Mouse (Mus musculus) thymus, postnatal 10 days (tissue): ENCODE results near the gene Lrrc4b.

ENCODE experiments used
- DNase-seq, 2 experiments: peaks; one replicate each; pipeline ENCODE4 v3.0.0; 2021; ENCODE audit warnings: low spot score in 2 of 2

The Lrrc4b gene

DNA sequence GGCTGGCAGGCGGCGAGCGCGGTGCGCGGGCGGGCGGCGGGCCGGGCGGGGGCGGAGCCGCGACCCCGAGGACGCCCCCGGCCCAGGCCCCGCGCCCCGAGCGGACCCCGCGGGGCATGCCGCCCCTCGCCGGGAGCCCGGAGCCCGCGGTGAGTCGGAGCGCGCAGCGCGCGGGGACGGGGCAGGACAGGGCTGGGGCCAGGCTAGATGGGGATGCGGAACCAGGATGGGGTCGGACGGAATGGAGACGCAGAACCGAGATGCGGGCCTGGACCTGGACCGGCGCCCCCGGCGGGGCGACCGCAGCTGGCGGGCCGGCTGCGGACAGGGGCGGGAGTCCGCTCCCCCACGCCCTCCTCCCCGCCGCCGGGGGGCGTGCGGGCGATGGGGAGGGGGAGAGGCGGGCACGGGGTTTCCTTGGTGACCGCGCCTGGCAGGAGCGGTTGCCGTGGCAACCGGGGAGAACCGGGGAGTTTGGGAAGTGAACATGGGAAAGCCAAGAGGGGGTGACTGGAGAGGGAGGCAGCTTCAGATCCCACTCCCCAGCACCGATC lies at the start of gene Lrrc4b:
Gene Lrrc4b (plus strand): TSS at position 51 of the 554 bp plus-strand sequence.
- DNase-seq: no peak

DNA sequence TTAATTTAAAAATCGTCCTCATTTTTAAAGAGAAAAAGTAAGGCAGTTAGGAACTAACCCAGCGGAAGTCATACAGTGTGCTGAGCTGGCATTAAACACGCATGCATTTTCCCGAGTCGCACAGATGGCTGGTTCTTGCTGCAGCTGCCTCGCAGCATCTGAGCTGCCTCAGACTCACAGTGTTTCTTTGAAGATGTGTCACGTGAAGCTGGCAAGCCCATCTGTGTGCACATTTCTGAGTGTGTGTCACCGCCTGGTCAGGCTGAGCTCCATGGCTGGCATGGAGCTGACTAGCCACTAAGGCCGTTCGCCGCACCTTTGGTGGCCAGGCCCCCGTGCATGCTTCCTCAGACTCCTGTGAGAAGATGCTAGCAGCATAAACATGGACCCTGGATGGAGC lies 46.3 kb upstream of the Lrrc4b start:
- DNase-seq: peak; percentile 25 to 44

DNA sequence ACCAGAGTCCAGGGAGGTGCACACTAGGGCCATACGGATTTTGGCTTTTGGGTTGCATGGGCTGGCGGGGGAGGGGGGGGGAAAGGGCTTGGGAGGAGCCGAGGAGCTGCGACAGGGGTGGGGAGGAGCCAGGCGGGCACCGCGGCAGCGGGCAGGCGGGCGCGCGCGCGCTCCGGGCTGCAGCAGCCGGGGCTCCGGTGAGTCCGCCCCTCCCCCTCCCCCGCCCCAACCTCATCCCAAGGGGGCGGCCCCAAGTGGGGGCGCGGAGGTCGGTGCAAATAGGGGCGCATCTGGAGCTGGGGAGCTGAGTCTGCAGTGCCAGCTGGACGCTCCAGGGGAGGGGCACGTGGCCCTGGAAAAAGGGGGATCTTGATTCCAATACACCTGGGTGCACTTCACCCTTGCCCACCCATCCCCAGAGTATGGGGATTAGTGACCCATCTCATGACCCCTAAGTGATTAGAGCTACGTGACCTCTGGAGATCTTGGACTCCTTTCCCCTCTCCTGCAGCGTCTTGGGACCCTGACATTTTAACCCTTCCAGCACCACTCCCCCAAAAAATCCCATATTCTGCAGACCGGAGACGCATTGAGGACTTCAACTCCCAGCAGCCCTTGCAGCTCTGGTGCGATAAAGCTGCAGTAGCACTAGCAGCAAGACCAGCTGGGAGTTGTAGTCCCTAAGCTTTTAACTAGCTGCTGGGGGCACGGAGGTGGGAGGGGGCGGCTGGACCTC lies 44.7 kb upstream of the Lrrc4b start, which contains the start of gene Syt3:
Gene Syt3 (plus strand): TSS at position 123 of the 736 bp plus-strand sequence.
- DNase-seq: peak; percentile 33 to 46

DNA sequence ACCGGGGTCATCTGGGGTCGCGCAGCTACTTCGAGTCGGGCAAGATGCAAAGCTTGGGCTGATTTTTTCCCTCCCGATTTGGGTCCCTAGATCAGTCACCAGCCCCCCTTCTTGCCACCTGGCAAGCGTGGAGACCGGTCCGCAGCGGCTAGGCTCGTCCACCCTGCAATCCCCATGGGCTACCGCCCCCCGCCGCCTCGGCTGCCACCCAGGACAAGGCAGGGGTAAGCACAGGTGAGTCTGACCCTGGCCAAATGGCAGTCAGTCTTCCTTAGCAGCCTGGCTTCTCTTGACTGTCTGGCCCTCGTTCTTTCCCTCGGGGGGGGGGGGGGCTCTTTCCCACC lies 44.1 kb upstream of the Lrrc4b start:
- peak in 1 of 2 experiments; percentile 24 for DNase-seq

DNA sequence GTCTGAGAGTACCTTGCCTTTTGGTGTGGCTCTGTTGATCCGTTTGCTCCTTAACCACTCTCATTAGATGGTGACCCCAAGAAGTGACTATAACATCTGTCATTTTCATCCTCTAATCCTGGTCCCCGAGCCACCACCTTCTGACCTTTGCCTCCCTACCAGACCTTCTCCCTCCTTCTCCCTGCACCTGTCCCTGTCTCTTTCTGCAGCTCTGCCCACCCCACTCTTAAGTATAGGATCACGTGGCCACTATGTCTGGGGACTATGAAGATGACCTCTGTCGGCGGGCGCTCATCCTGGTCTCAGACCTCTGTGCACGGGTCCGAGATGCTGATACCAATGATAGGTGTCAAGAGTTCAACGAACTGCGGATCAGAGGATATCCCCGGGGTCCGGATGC lies 43.1 kb upstream of the Lrrc4b start, which contains the start of gene 1700008O03Rik:
Gene 1700008O03Rik (minus strand): TSS at position 101 of the 400 bp plus-strand sequence.
- no peak for DNase-seq

DNA sequence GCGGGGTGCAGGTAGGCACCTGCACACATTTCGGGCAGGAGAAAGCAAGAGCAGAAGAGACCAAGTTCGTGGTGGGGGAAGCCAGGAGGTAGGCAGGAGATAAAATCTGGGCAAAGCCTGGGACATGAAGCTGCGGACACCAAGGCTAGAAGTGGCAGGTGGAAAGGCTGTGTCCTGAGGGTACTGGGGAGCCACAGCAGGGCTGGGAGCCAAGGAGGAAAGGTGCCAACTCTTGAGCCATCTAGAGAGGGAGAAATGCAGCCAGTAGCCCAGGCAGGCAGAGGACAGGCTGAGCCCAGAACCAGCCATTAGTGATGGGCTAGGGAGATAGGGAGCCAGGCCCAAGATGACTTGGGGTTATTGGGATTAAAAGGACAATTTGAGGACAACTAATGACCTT lies 37.0 kb upstream of the Lrrc4b start:
- no peak for DNase-seq

DNA sequence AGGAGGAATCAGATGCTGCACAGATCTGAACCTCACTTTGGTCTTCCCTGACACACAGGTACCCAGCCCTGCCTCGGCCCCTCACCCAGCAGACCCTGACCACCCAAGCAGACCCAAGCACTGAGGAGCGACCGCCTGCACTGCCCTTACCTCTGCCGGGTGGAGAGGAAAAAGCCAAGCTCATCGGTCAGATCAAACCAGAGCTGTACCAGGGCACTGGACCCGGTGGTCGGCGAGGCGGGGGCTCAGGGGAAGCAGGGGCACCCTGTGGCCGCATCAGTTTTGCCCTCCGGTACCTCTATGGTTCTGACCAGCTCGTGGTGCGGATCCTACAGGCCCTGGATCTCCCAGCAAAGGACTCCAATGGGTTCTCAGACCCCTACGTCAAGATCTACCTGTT lies 36.5 kb upstream of the Lrrc4b start:
- DNase-seq: no peak

DNA sequence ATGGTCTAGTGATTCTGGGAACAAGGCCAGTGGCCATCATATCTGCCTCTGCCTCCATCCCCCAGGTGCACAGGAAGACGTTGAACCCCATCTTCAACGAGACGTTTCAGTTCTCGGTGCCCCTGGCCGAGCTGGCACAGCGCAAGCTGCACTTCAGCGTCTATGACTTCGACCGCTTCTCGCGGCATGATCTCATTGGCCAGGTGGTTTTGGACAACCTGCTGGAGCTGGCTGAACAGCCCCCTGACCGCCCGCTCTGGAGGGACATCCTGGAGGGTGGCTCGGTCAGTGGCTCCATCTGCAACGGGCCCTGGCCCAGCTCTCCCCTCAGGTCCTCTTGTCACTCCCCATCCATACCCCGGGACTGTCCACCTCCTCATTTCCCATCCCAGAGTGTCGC lies 35.5 kb upstream of the Lrrc4b start:
- DNase-seq: no peak

DNA sequence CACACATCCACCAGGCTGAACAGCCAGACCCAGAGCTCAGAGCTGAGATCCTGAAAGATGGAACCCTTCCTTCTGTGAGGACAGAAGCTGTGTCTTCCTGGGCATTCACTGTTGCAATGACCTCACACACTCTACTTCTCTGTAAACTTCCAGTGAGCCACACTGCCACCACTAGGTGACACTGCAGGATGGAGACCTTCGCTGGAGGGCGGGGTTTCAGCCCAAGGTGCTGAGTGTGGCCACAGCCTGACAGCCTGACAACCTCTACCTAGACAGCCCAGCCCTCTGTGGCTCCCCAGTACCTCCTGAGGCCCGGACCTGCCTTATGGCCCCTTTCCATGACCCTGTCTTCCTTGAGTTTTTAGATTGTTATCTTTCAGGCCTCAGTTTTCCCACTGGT lies 30.2 kb upstream of the Lrrc4b start:
- peak; percentile 49 to 63 for DNase-seq

DNA sequence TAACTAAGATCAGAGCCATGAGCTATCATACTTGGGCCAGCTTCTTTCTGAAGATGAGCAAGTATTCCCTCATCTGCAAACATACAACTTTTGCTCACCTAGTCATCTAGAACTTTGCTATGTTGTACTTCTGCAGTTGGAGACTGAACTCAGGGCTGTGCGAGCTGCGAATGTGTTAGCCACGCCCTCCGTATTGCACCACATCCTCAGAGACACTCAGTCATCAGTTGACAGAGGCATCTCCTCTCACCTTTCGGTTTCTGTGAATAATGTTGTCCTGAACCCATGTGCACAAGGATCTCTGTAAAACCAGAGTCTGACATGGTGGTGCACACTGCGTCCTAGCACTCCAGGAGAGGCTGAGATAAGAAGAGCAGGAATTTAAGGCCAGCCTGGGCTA lies 27.1 kb upstream of the Lrrc4b start:
- DNase-seq: no peak

DNA sequence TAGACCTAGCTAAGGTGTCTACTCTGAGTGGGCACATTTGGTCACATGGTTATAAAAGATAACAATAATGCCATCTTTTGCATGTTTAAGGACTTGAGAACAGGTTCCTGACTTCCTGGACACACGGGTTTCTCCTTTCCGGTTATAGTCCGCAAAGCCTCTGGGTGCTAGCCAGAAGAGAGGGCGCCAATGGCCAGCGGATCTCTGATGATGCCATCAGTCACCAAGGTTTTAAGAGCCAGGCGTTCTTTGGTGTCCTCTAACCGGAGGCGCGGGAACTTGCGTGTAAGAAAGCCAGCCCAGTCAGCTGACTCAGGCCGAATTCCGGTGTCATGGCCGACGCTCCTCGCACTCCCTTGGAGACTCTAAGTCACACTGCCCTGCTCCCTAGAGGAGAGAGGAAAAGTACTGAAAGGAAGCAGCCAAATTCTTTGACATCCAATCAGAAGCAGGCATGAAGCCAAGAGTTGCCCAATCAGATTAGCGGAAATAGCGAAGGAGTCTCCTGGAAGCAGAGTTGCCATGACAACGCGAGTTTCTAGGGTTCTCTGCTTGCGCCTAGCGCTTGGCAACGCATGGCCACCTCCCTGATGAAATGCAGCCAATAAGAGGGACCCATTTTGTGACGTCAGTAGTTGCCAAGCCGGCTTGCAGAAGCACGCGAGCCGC lies 23.3 kb upstream of the Lrrc4b start:
- peak; percentile 80 to 88 for DNase-seq

DNA sequence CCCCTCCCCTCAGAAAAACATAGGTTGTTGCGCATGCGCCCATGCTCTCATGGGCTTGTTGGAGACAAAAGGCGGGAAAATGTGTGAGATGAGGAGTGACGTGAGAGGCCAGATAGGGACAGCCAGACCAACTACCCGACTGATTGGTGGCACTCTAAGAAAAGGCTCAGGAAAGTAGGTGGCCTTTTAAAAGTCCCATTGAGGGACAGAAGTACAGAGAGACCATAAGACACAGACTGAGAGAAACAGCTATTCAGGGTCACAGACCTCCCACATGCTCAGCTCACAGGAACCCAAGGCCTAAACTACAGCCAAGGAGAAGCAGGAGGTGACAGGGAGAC lies 22.8 kb upstream of the Lrrc4b start:
- no peak for DNase-seq

DNA sequence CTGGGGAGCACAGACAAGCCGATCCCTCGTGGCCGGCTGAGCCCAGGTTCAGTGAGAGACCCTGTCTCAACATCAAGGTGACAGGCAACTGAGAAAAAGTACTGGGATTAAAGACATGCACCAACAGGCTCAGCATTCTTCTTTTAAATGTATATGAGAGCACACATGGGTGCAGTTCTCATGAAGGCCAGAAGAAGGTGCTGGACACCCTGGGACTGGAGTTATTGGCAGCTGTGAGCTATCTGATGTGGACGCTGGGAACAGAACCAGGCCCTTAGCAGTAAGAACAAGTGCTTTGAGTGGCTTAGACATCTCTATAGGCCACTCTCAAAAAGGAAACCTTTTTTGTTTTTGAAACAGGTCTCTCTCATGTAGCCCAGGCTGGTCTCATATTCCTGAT lies 17.7 kb upstream of the Lrrc4b start:
- DNase-seq: no peak

DNA sequence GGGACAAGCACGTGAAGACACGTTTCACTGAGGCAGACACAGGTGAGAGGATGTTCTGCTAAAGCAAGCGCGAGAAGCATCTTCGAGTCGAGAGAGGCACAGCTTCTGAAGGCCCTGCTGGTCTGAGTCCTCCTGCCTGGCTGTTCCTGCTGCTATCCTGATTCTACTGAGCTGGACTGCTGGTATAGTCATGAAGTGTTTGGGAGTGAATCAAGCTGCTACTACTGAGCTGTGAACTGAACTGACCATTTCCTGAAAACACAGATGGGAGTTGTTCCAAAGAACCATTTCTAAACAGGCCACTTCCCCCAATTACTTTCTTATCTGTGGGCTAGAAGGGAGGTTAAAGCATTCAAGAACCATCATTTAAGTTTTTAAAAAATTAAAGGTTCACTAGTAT lies 15.5 kb upstream of the Lrrc4b start:
- DNase-seq: no peak

DNA sequence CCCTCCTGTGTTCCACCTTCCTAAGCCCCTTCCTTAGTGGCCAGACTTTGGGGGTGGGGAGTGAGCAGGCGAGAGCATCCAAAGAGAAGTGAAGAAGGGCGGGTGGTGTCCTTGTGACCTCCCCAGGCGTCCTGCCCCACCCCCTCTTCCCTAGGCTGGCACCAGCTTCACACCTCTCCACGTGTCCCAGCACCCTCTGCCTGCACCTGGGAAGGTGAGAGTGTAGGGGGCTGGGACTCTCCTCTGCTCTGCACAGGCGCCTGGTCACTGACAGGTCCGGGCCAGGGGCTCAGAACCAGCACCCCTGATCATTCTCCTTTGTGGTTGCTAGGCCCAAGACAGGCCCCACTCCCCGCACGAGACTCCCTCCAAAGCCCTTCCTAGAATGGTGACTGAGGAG lies 1.2 kb upstream of the Lrrc4b start:
- no peak for DNase-seq

DNA sequence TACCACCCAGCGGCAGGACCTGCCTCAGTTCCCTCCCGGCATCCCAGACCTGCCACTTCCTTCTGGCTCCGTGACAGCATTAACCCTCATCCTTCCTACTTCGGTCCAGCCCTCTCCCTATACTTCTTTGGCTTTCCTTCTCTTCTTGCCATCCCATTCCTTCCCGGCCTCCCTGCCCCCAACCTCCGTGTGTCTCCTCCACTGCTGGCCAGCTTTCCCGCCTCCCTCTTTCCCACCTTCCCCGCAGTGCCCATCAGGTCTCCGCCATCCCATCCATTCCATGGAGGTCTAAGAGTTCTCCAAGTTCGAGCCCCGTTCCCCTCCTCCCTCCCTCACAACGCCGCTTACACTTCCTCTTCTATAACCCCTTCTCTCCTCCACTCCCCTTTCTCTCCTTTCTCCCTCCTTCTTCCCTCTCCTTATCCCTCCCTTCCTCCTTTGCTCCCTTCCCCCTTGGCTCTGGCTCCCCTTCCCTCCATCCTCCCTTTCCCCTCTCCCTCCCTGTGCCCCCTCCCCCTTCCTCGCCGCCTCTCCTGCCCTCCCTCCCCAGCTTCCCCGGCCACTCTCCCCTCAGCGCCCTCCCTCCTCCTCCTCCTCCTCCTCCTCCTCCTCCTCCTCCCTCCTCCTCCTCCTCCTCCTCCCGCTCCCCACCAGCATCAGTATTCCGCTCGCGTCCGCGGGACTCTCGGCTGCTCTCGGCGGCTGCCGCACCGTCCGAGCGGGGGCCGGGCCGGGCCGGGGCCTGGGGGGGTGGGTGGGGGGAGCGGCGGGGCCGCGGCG lies 457 bp upstream of the Lrrc4b start:
- no peak for DNase-seq

DNA sequence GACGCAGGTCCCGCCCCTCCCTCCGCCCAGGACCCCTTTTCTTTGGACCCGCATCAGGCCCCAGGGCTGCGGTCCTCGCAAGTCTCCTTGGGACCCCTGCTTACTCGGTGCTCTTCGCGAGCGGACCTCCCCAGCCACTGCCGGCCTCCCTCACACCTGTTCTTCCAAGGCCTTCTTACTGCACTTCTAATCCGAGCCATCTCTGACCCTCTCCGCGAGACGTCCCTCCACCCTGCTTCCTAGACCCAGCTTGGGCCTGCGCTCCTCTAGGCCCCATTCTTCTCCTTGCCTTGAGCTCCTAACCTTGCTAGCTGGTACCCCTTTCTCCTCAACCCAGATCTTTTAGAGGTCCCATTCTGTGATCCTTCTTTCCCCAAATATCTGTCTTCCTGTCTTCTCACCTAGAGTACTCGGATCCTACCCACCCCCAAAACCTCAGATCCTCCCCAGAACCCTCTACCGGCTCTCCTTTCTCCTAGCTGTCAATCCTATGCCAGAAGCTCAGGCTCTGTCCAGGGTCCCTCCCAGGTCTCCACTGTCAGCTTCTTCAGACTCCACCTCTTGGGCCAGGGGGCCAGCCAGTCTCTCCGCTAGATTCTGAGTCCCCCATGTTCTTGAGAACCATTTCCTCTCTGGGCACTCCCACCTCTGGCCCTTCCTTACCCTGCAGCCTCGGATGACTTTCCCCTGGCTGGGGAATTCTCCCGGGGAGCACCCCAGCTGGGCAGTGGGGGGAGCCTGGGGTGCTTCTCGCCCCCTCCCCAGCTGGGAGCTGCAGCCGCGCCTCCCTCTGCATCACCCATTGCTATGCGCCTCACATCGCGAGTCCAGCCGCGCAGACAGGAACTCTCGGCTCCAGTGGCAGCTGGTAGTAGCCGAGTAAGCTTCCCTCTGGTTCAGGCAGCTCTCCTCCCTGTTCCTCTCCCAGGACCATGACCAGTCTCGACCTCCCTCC lies 993 bp downstream of the Lrrc4b start:
- DNase-seq: no peak

DNA sequence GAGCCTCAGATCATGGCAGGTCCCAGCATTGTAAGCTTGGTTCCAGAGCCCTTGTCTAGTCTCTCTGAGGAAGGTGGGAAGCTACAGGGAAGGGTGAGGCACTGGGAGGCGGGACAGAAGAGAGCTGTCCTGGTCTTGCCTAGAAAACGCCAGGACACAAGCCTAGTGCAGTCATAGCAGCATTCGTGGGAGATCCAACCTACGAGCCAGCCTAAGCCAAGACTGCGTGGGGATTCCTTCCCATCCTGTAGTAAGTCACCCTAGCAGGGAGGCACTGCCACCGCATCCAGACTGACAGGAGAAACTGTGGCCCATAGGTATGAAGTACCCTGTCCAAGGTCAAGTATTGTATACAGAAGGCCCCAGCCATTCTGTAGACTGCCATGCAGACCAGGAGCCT lies 3.7 kb downstream of the Lrrc4b start:
- no peak for DNase-seq

DNA sequence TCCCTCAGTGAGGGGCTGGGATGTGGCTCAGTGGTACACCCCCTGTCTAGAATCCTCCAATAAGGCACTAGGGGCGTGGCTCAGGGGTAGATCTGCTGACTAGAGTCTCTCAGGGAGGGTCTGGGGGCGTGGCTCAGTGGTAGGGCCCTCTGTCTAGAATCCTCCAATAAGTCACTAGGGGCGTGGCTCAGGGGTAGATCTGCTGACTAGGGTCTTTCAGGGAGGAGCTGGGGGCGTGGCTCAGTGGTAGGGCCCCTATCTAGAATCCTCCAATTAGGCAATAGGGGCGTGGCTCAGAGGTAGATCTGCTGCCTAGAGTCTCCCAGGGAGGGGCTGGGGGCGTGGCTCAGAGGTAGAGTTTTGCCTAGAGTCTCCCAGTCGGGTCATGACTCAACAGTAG lies 4.6 kb downstream of the Lrrc4b start:
- no peak for DNase-seq

DNA sequence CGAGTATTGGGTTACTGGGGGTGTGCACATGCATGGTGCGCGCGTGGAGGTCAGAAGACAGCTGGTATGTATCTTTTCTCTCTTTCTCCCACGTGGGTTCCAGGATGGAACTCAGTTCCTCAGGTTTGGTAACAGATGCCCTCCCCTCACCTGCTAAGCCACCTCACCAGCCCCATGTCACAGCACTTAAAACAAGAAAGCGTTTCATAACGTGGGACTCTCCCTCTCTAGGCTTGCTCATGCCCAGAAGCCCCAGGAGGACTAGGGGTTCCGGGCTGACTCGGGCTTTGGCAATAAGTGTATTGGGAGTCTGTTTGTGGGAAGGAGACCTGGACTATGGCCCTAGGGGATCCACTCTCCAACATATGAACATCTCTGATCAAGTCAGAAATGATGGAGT lies 5.3 kb downstream of the Lrrc4b start:
- DNase-seq: no peak

DNA sequence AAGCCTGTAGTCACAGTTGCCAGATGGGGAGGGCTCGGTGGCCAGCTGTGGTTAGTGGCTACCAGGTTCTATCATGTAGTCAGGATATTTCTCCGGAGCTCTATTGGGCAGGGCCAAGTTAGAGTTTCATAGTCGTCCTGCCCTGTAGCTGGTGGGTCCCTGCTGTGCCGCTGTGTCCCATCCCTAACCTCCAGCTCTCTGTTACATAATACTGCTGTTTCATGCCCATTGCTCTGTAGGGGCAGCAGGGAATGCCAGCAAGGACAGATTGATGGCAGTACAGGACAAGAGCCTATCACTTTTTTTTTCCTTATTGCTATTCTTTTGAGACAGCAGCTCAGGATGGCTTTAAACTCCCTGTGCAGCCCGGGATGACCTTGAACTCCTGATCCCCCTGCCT lies 7.0 kb downstream of the Lrrc4b start:
- no peak for DNase-seq
